In the genomic region with DNA sequence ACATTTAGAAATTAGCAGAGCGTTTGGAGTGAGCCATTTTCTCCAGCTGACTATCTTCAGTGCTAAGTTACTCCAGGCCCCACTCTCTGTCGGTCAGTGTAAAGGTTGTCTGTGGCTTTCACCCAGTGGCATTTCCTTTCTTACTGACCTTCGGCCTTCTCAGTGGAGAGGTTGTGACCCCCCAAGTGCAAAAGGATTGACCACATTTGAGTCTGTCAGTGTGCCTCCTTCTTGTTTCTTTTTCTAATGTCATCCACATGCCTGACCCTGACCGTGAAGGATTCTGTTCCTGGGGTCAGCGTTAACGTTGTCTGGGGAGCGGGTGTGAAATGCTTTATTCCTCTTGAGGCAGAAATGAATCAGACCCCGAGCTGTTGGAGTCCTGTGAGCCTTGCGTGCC, we compare ENCODE assay signal across 25 mouse cellular contexts.
DNase-seq lines count a peak whose midpoint lies in the region; ATAC-seq lines count a peak whose summit lies in the region.
"Had no signal": no experiment of that assay in that cellular context is flagged by ENCODE, and none has a peak within 500 bp of the region (broad histone marks: within the 10 kb centered on the region; RNA-seq: fewer than 3 reads in every experiment).

No protein-coding gene starts in this region.

- peak; percentile 25 for DNase-seq in hindbrain, embryonic 11.5 days (ENCODE audit: low spot score)
- peak; percentile 62 for DNase-seq in embryonic facial prominence, embryonic 10.5 days (ENCODE audit: low spot score)
- peak; percentile 67 for DNase-seq in mesoderm, embryonic 11.5 days (ENCODE audit: low read depth, low spot score)
- no peak for DNase-seq in spleen, postnatal 14 days (ENCODE audit: low spot score in 2 of 2)
- DNase-seq in testis, postnatal 10 days (ENCODE audit: low spot score), result no peak
- DNase-seq in testis, postnatal 14 days (ENCODE audit: low spot score), result no peak
- DNase-seq: adrenal gland, postnatal 14 days; cerebellum, postnatal 25 days; forebrain, postnatal 0 days; heart, postnatal 10 days; kidney, postnatal 4 days; right cerebral cortex, postnatal 4 days; thymus, postnatal 25 days had no signal

- H3K4me3 ChIP-seq in hindbrain, embryonic 11.5 days (ENCODE audit: low read depth, low read length), result no peak overlapping the region
- no peak overlapping the region for H3K4me3 ChIP-seq in hindbrain, embryonic 12.5 days
- no peak overlapping the region for H3K4me3 ChIP-seq in embryonic facial prominence, embryonic 10.5 days
- no peak overlapping the region for H3K4me3 ChIP-seq in lung, embryonic 15.5 days
- H3K4me3 ChIP-seq: heart, embryonic 10.5 days; hindbrain, embryonic 15.5 days; kidney, embryonic 15.5 days; limb, embryonic 13.5 days; midbrain, embryonic 15.5 days; myocyte had no signal

- 22% methylated on average over 9 of the region's 9 CpGs for WGBS in hindbrain, embryonic 11.5 days
- WGBS in hindbrain, embryonic 12.5 days, result 34% methylated on average over 9 of the region's 9 CpGs
- WGBS in embryonic facial prominence, embryonic 10.5 days, result 18% methylated on average over 9 of the region's 9 CpGs
- 46% methylated on average over 9 of the region's 9 CpGs for WGBS in lung, embryonic 15.5 days

- no peak overlapping the region for H3K4me2 ChIP-seq in hindbrain, embryonic 11.5 days (replicated peaks; ENCODE audit: low read depth, low read length)
- H3K4me2 ChIP-seq in hindbrain, embryonic 12.5 days (replicated peaks), result no peak overlapping the region
- H3K4me2 ChIP-seq in lung, embryonic 15.5 days, result no peak overlapping the region
- H3K4me2 ChIP-seq: hindbrain, embryonic 15.5 days; kidney, embryonic 15.5 days; limb, embryonic 13.5 days; midbrain, embryonic 15.5 days had no signal

- no peak overlapping the region for H3K9ac ChIP-seq in hindbrain, embryonic 11.5 days (ENCODE audit: low read depth, low read length)
- no peak overlapping the region for H3K9ac ChIP-seq in hindbrain, embryonic 12.5 days
- H3K9ac ChIP-seq in lung, embryonic 15.5 days, result no peak overlapping the region
- H3K9ac ChIP-seq: forebrain, postnatal 0 days; hindbrain, embryonic 15.5 days; kidney, embryonic 15.5 days; limb, embryonic 13.5 days; liver, embryonic 14.5 days; midbrain, embryonic 15.5 days had no signal

- no peaks in the 10 kb centered on the region for H3K36me3 ChIP-seq in hindbrain, embryonic 11.5 days (ENCODE audit: control insufficient read depth, insufficient read depth, low read length)
- H3K36me3 ChIP-seq in hindbrain, embryonic 12.5 days, result no peaks in the 10 kb centered on the region
- H3K36me3 ChIP-seq in embryonic facial prominence, embryonic 10.5 days (replicated peaks), result no peaks in the 10 kb centered on the region
- no peaks in the 10 kb centered on the region for H3K36me3 ChIP-seq in lung, embryonic 15.5 days
- H3K36me3 ChIP-seq: heart, embryonic 10.5 days; hindbrain, embryonic 15.5 days; kidney, embryonic 15.5 days; limb, embryonic 13.5 days; midbrain, embryonic 15.5 days had no signal

- no peak overlapping the region for H3K27ac ChIP-seq in hindbrain, embryonic 11.5 days (ENCODE audit: low read depth, low read length)
- no peak overlapping the region for H3K27ac ChIP-seq in hindbrain, embryonic 12.5 days
- peak overlapping the region; percentile 62 for H3K27ac ChIP-seq in embryonic facial prominence, embryonic 10.5 days (replicated peaks)
- H3K27ac ChIP-seq in lung, embryonic 15.5 days, result 0 out of 2 replicates have a peak overlapping the region, but pooled peaks have one; percentile 8
- H3K27ac ChIP-seq: heart, embryonic 10.5 days; hindbrain, embryonic 15.5 days; kidney, embryonic 15.5 days; limb, embryonic 13.5 days; liver, embryonic 14.5 days; midbrain, embryonic 15.5 days; stomach, postnatal 0 days had no signal

- no peaks in the 10 kb centered on the region for H3K27me3 ChIP-seq in hindbrain, embryonic 11.5 days (ENCODE audit: control insufficient read depth, insufficient read depth, low read length)
- H3K27me3 ChIP-seq in hindbrain, embryonic 12.5 days, result no peaks in the 10 kb centered on the region
- no peaks in the 10 kb centered on the region for H3K27me3 ChIP-seq in embryonic facial prominence, embryonic 10.5 days (replicated peaks; ENCODE audit: low read depth, poor library complexity, severe bottlenecking)
- H3K27me3 ChIP-seq in lung, embryonic 15.5 days, result no peaks in the 10 kb centered on the region
- H3K27me3 ChIP-seq: CH12.LX; hindbrain, embryonic 15.5 days; kidney, embryonic 15.5 days; limb, embryonic 13.5 days; midbrain, embryonic 15.5 days had no signal

- H3K4me1 ChIP-seq in hindbrain, embryonic 11.5 days (replicated peaks; ENCODE audit: control insufficient read depth, insufficient read depth, low read length), result no peaks in the 10 kb centered on the region
- peaks cover 6% of the 10 kb centered on the region; the same call in 1 of the 2 replicates for H3K4me1 ChIP-seq in hindbrain, embryonic 12.5 days
- H3K4me1 ChIP-seq in embryonic facial prominence, embryonic 10.5 days, result peaks cover 48% of the 10 kb centered on the region
- H3K4me1 ChIP-seq in lung, embryonic 15.5 days, result peaks cover 34% of the 10 kb centered on the region
- H3K4me1 ChIP-seq: hindbrain, embryonic 15.5 days; midbrain, embryonic 15.5 days had no signal

- H3K9me3 ChIP-seq in hindbrain, embryonic 11.5 days (ENCODE audit: control insufficient read depth, low read length), result no peaks in the 10 kb centered on the region
- no peaks in the 10 kb centered on the region for H3K9me3 ChIP-seq in hindbrain, embryonic 12.5 days (replicated peaks)
- no peaks in the 10 kb centered on the region for H3K9me3 ChIP-seq in embryonic facial prominence, embryonic 10.5 days
- no peaks in the 10 kb centered on the region for H3K9me3 ChIP-seq in lung, embryonic 15.5 days
- H3K9me3 ChIP-seq: heart, embryonic 10.5 days; hindbrain, embryonic 15.5 days; kidney, embryonic 15.5 days; limb, embryonic 13.5 days; midbrain, embryonic 15.5 days had no signal

- ATAC-seq in hindbrain, embryonic 11.5 days (ENCODE audit: low FRiP score), result no peak
- no peak for ATAC-seq in hindbrain, embryonic 12.5 days (ENCODE audit: low FRiP score)
- ATAC-seq in lung, embryonic 15.5 days (ENCODE audit: borderline replicate concordance, extremely low read depth, low FRiP score, low TSS enrichment), result peak; percentile 17; the same call in 1 of the 2 replicates
- ATAC-seq: forebrain, postnatal 0 days; intestine, embryonic 16.5 days; midbrain, embryonic 15.5 days had no signal

Comparison
In these comparisons a context has a peak if more than half of its experiments do, and no peak if none do; other contexts are left out.
1. DNase-seq: peak in hindbrain, embryonic 11.5 days (single experiment), embryonic facial prominence, embryonic 10.5 days (single experiment) and mesoderm, embryonic 11.5 days (single experiment); none in spleen, postnatal 14 days (0 of 2), testis, postnatal 10 days (single experiment) and testis, postnatal 14 days (single experiment).
2. H3K27ac ChIP-seq: peak in embryonic facial prominence, embryonic 10.5 days (single experiment) and lung, embryonic 15.5 days (single experiment); none in hindbrain, embryonic 11.5 days (single experiment) and hindbrain, embryonic 12.5 days (single experiment).